Mouse (Mus musculus) adrenal gland, adult 8-10 months (tissue): ENCODE data around the gene Gm11111. TPM values are rescaled to one million over a fixed set of nuclear protein-coding genes. Genes with fewer than 3 reads are reported as not detected.

Experiments
- DNase-seq: peaks from one replicate; pipeline ENCODE4 v3.0.0; 2022
- total RNA-seq, 4 experiments: library from RNA; stranded (reverse); gene quantifications; 2 replicates each; pipeline ENCODE4 v1.2.4; 2022

Gene Gm11111
- total RNA-seq, 4 experiments from 2014 or later = not detected

- no peak for DNase-seq
These were observed 29.6 kb downstream of the Gm11111 start for GRCm38 (mm10) chr5:98582051-98582450.

GRCm38 (mm10) chr5:98585915-98586314 lies 33.4 kb downstream of the Gm11111 start:
- DNase-seq = no peak

Other genes starting within 250 kb of the Gm11111 start
- not detected for gene Cfap299, start 223.4 kb upstream of the Gm11111 start, total RNA-seq